Mouse (Mus musculus): ENCODE measurements around the gene Fstl4.

- no peak for TF ChIP-seq POLR2A (IDR thresholded peaks at IDR 0.05; ENCODE audit: low read depth, low read length)
- TF ChIP-seq CTCF (IDR thresholded peaks at IDR 0.05; ENCODE audit: extremely low read depth, insufficient read depth, insufficient read length, insufficient replicate concordance): no peak
Measured at GRCm38 (mm10) chr11:53056781-53057180, 292.3 kb downstream of the Fstl4 start.

Data from spleen, adult 2 months (tissue).